Comparison of ENCODE assay signal across 11 mouse cellular contexts in genomic region chr5:36945102-36945701, GRCm38 (mm10). TPM values are rescaled to one million over a fixed set of nuclear protein-coding genes. Genes with fewer than 3 reads are reported as not detected.
A peak's percentile ranks its signal among the peaks of the same experiment; 100 is the strongest.
DNase-seq lines count a peak whose midpoint lies in the region; ATAC-seq and TF ChIP-seq lines count a peak whose summit lies in the region.
"Had no signal": no experiment of that assay in that cellular context is flagged by ENCODE, and none has a peak within 500 bp of the region (broad histone marks: within the 10 kb centered on the region; RNA-seq: fewer than 3 reads in every experiment).

No protein-coding gene starts in this region.

- H3K27ac ChIP-seq in limb, embryonic 15.5 days = no peak overlapping the region
- H3K27ac ChIP-seq in limb, embryonic 10.5 days = no peak overlapping the region
- peak overlapping the region; percentile 82 for H3K27ac ChIP-seq in forebrain, embryonic 13.5 days
- H3K27ac ChIP-seq in left cerebral cortex, adult 2 months = peak overlapping the region; percentile 92
- H3K27ac ChIP-seq in heart, embryonic 10.5 days = no peak overlapping the region
- H3K27ac ChIP-seq in cerebellum, adult 2 months (ENCODE audit: insufficient read depth, low read length) = no peak overlapping the region
- H3K27ac ChIP-seq: embryonic facial prominence, embryonic 12.5 days; heart, adult 2 months; macrophage had no signal

- 0 out of 2 replicates have a peak overlapping the region, but pooled peaks have one; percentile 1 for H3K9ac ChIP-seq in limb, embryonic 15.5 days
- H3K9ac ChIP-seq in forebrain, embryonic 13.5 days = peak overlapping the region; percentile 46; the same call in 1 of the 2 replicates
- H3K9ac ChIP-seq: embryonic facial prominence, embryonic 12.5 days had no signal

- H3K9me3 ChIP-seq in limb, embryonic 15.5 days = no peaks in the 10 kb centered on the region
- no peaks in the 10 kb centered on the region for H3K9me3 ChIP-seq in limb, embryonic 10.5 days (replicated peaks)
- no peaks in the 10 kb centered on the region for H3K9me3 ChIP-seq in forebrain, embryonic 13.5 days (replicated peaks)
- no peaks in the 10 kb centered on the region for H3K9me3 ChIP-seq in heart, embryonic 10.5 days
- H3K9me3 ChIP-seq: embryonic facial prominence, embryonic 12.5 days had no signal

- 48% methylated on average over 8 of the region's 8 CpGs for WGBS in limb, embryonic 15.5 days
- WGBS in limb, embryonic 10.5 days = 67% methylated on average over 8 of the region's 8 CpGs
- 26% methylated on average over 8 of the region's 8 CpGs for WGBS in forebrain, embryonic 13.5 days
- WGBS in heart, embryonic 10.5 days = 50% methylated on average over 8 of the region's 8 CpGs
- WGBS in cerebellum, adult 2 months = 48% methylated on average over 8 of the region's 8 CpGs

- DNase-seq in limb, embryonic 10.5 days (ENCODE audit: low spot score) = no peak
- DNase-seq in left cerebral cortex, adult 2 months (ENCODE audit: extremely low spot score in 1 of 2, low spot score in 2 of 2) = peak; percentile 50 to 52
- peak; percentile 67 for DNase-seq in right cerebral cortex, postnatal 25 days
- DNase-seq in heart, embryonic 10.5 days (ENCODE audit: low spot score) = no peak
- no peak for DNase-seq in cerebellum, adult 2 months
- DNase-seq in lung, adult 18-20 months = no peak
- DNase-seq: heart, adult 2 months had no signal

- H3K4me1 ChIP-seq in limb, embryonic 15.5 days = no peaks in the 10 kb centered on the region
- no peaks in the 10 kb centered on the region for H3K4me1 ChIP-seq in limb, embryonic 10.5 days
- peaks cover 22% of the 10 kb centered on the region for H3K4me1 ChIP-seq in forebrain, embryonic 13.5 days
- peaks cover 15% of the 10 kb centered on the region for H3K4me1 ChIP-seq in heart, embryonic 10.5 days
- peaks cover 2% of the 10 kb centered on the region for H3K4me1 ChIP-seq in cerebellum, adult 2 months (ENCODE audit: control insufficient read depth, insufficient read depth, low read length)
- H3K4me1 ChIP-seq: embryonic facial prominence, embryonic 12.5 days had no signal

- intact Hi-C loops in left cerebral cortex, adult 2 months (cut with DNase I) = loop anchor here (1.0 to 5.0 kb wide), 4 partner anchors 52 to 162 kb away; no protein-coding TSS in a partner anchor

- H3K27me3 ChIP-seq in limb, embryonic 15.5 days = peaks cover 4% of the 10 kb centered on the region
- H3K27me3 ChIP-seq in limb, embryonic 10.5 days (ENCODE audit: low read depth, poor library complexity, severe bottlenecking) = no peaks in the 10 kb centered on the region
- peaks cover 52% of the 10 kb centered on the region for H3K27me3 ChIP-seq in forebrain, embryonic 13.5 days
- peaks cover 13% of the 10 kb centered on the region; the same call in 1 of the 2 replicates for H3K27me3 ChIP-seq in heart, embryonic 10.5 days (ENCODE audit: insufficient read depth, poor library complexity, severe bottlenecking)
- no peaks in the 10 kb centered on the region for H3K27me3 ChIP-seq in cerebellum, adult 2 months (ENCODE audit: control insufficient read depth, insufficient read depth, low read length)
- H3K27me3 ChIP-seq: embryonic facial prominence, embryonic 12.5 days had no signal

- no peak overlapping the region for H3K4me2 ChIP-seq in limb, embryonic 15.5 days
- H3K4me2 ChIP-seq in forebrain, embryonic 13.5 days = peak overlapping the region; percentile 33
- H3K4me2 ChIP-seq: embryonic facial prominence, embryonic 12.5 days had no signal

- TF ChIP-seq CTCF in left cerebral cortex, adult 2 months (IDR thresholded peaks at IDR 0.05) = no peak
- TF ChIP-seq CTCF in cerebellum, adult 2 months (IDR thresholded peaks at IDR 0.05; ENCODE audit: borderline replicate concordance, insufficient read depth, low read depth, low read length) = no peak

- no peak overlapping the region for H3K4me3 ChIP-seq in limb, embryonic 15.5 days
- H3K4me3 ChIP-seq in limb, embryonic 10.5 days = no peak overlapping the region
- no peak overlapping the region for H3K4me3 ChIP-seq in forebrain, embryonic 13.5 days
- no peak overlapping the region for H3K4me3 ChIP-seq in left cerebral cortex, adult 2 months
- no peak overlapping the region for H3K4me3 ChIP-seq in heart, embryonic 10.5 days
- H3K4me3 ChIP-seq in cerebellum, adult 2 months (replicated peaks; ENCODE audit: insufficient read depth, low read depth, low read length) = no peak overlapping the region
- H3K4me3 ChIP-seq: embryonic facial prominence, embryonic 12.5 days; heart, adult 2 months had no signal

- no peak for TF ChIP-seq POLR2A in cerebellum, adult 2 months (IDR thresholded peaks at IDR 0.05; ENCODE audit: borderline replicate concordance, insufficient read depth, low read length)

- H3K36me3 ChIP-seq in limb, embryonic 15.5 days = no peaks in the 10 kb centered on the region
- no peaks in the 10 kb centered on the region for H3K36me3 ChIP-seq in limb, embryonic 10.5 days
- no peaks in the 10 kb centered on the region for H3K36me3 ChIP-seq in forebrain, embryonic 13.5 days (ENCODE audit: poor library complexity, severe bottlenecking)
- H3K36me3 ChIP-seq in heart, embryonic 10.5 days = no peaks in the 10 kb centered on the region
- H3K36me3 ChIP-seq: embryonic facial prominence, embryonic 12.5 days had no signal

- no peak for ATAC-seq in limb, embryonic 15.5 days (ENCODE audit: insufficient number of reproducible peaks, low FRiP score, low TSS enrichment, low read depth)
- peak; percentile 63 for ATAC-seq in forebrain, embryonic 13.5 days

RNA-seq across cellular contexts. Expression of gene Wfs1, which starts 43.8 kb away (rescaled TPM):
- polyA plus RNA-seq in limb, embryonic 15.5 days (2015; fragmentation: Nextera tagmentation; extraction: Ambion mirVana) = 11.6 and 13.3 TPM in 2 replicates
- polyA plus RNA-seq in limb, embryonic 10.5 days (2016; fragmentation: Nextera tagmentation; extraction: Ambion mirVana) = 6.1 and 6.7 TPM in 2 replicates
- 5.3 and 6.5 TPM in 2 replicates for polyA plus RNA-seq in forebrain, embryonic 13.5 days (2015; fragmentation: Nextera tagmentation; extraction: Ambion mirVana)
- total RNA-seq in left cerebral cortex, adult 2 months (2021) = 100 to 1,000 TPM; 118 to 155 TPM
- polyA plus RNA-seq in heart, embryonic 10.5 days (2016; fragmentation: Nextera tagmentation; extraction: Ambion mirVana) = 17.4 and 30.7 TPM in 2 replicates
- polyA plus RNA-seq in cerebellum, adult 2 months (2012; rRNA removed) = 27.2 and 28.3 TPM in 2 replicates

Comparison
In these comparisons a context has a peak if more than half of its experiments do, and no peak if none do; other contexts are left out.
1. H3K27ac ChIP-seq: peak in forebrain, embryonic 13.5 days (single experiment) and left cerebral cortex, adult 2 months (single experiment); none in limb, embryonic 15.5 days (single experiment), limb, embryonic 10.5 days (single experiment), heart, embryonic 10.5 days (single experiment) and cerebellum, adult 2 months (single experiment).
2. DNase-seq: peak in left cerebral cortex, adult 2 months (2 of 2) and right cerebral cortex, postnatal 25 days (single experiment); none in limb, embryonic 10.5 days (single experiment), heart, embryonic 10.5 days (single experiment), cerebellum, adult 2 months (0 of 2) and lung, adult 18-20 months (0 of 2).